Mouse (Mus musculus): Measurements from ENCODE around the gene Mrpl46. TPM values are rescaled to one million over a fixed set of nuclear protein-coding genes. Genes with fewer than 3 reads are reported as not detected.

Mrpl46 gene
- polyA plus RNA-seq, 1 experiment = 19.3 TPM

DNA sequence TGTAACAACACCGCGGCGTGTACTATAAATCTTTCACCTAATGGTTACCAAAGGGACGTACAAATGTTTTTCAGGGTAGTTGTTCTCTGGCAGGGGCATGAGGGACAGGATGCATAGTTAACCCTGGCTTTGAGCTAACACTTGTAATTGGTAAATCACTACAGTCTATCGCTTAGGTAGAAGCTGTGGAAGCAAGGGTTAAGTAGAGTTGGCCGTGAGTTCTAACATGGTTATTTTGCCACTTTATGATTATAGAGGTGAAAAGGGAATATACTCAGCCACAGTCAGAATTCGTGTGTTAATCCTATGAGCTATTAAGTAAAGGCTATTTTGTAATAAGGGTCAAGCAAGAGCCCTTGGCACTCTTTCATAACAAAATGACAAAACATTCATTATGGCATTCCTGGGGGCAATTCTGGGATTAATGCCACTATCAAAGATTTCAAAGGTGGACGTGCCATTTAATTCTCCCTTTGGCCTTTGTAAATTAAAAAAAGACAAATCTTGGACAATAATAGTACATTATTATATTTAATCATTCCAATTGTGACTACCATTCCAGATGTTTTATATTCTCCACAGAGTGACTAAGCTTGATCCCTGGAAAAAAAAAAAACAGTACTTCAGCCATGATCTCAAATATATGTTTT, 43.9 kb downstream of the Mrpl46 start:
- Histone ChIP-seq H3K27ac (ENCODE audit: insufficient read depth, low read length) (no peak overlapping the region), H3K4me1 (ENCODE audit: control insufficient read depth, insufficient read depth, low read length) (no peaks in the 10 kb centered on the region), H3K4me3 (ENCODE audit: insufficient read depth, low read length) (no peak overlapping the region)
- TF ChIP-seq POLR2A (IDR thresholded peaks at IDR 0.05; ENCODE audit: low read depth, low read length) (no peak), CTCF (IDR thresholded peaks at IDR 0.05; ENCODE audit: borderline replicate concordance, insufficient read depth, low read length) (no peak)

DNA sequence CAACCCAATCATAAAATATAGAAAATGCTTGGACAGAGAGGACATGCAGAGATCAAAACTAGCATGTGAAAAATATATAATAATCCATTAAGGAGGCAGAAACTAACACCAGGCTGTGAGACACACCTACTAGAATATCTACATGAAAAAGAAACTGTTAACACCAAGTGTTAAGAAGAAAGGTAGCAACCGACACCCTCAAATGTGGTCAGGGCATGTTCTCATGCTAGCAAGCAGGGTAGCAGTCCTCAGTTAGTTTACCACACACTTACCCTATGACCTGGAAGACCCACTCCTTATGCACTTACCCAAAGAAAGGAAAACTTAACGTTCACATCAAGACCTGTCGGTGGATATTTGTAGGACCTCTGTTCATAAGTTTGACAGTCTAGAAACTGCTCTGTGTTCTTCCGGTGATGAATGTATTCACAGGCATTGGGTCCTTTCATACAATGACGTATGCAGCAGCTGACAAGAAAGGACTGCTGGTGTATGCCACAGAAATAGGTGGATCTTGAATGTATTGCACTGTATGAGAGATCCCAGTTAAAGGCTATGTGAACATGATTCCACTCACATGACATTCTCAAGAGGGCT, 45.6 kb downstream of the Mrpl46 start, which contains the start of gene Ntrk3:
Gene Ntrk3 (minus strand): TSS at position 399 of the 597 bp plus-strand sequence.
- H3K4me3 ChIP-seq (ENCODE audit: insufficient read depth, low read length) = no peak within 1 kb of the TSS
- TF ChIP-seq POLR2A (IDR thresholded peaks at IDR 0.05; ENCODE audit: low read depth, low read length) = no peak
- no peak for TF ChIP-seq CTCF (IDR thresholded peaks at IDR 0.05; ENCODE audit: borderline replicate concordance, insufficient read depth, low read length)
- no peaks in the 10 kb centered on the region for H3K4me1 ChIP-seq (ENCODE audit: control insufficient read depth, insufficient read depth, low read length)
- H3K27ac ChIP-seq (ENCODE audit: insufficient read depth, low read length) = no peak within 1 kb of the TSS

DNA sequence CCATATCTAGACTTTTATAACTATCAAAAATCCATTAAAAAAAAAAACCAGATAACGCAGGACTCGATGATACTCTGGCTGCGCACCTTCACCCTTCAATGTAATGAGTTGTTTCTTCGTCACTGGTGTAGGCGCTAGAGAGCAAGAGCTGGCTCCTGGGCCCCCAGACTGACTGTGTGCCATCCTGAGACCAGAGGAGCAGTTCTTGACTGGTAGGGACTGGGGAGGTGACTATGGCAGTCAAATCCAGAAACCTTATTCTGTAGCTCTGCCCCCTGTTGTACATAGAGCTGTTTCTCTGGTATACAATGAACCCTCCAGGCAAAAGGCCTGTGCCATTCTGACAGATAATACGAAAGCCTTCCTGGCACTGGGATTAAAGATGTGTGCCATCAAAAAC, 46.1 kb downstream of the Mrpl46 start:
- TF ChIP-seq CTCF (IDR thresholded peaks at IDR 0.05; ENCODE audit: borderline replicate concordance, insufficient read depth, low read length) = no peak
- TF ChIP-seq POLR2A (IDR thresholded peaks at IDR 0.05; ENCODE audit: low read depth, low read length) = no peak
- Histone ChIP-seq H3K27ac (ENCODE audit: insufficient read depth, low read length) (no peak overlapping the region), H3K4me3 (ENCODE audit: insufficient read depth, low read length) (no peak overlapping the region), H3K4me1 (ENCODE audit: control insufficient read depth, insufficient read depth, low read length) (no peaks in the 10 kb centered on the region)

DNA sequence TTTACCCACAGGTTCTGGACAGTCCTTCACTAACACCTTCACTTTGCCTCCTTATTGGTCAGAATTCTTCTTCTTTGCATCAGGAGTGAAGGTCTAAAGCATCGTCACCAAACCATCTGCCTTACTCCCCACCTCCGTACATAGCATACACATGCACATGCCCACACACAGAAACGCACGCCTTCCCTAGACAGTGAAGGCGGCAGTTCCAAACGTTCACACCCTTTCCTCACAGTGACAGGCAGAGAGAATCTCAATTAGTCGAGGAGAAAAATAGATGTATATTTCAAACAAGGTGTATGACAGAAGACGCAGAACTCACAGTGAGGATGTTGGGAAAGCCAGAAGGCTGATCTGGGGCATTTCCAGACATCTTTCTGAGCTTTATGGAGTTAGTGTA, 51.9 kb downstream of the Mrpl46 start:
- H3K27ac ChIP-seq (ENCODE audit: insufficient read depth, low read length) = no peak overlapping the region
- H3K4me3 ChIP-seq (ENCODE audit: insufficient read depth, low read length) = no peak overlapping the region
- TF ChIP-seq POLR2A (IDR thresholded peaks at IDR 0.05; ENCODE audit: low read depth, low read length) (no peak), CTCF (IDR thresholded peaks at IDR 0.05; ENCODE audit: borderline replicate concordance, insufficient read depth, low read length) (no peak)
- no peaks in the 10 kb centered on the region for H3K4me1 ChIP-seq (ENCODE audit: control insufficient read depth, insufficient read depth, low read length)

Other genes with a start within 250 kb of the Mrpl46 start
- 6.0 and 8.5 TPM in 2 replicates for gene Ntrk3, start 45.5 kb downstream of the Mrpl46 start, polyA plus RNA-seq (2011; ENCODE audit: insufficient read length, low read depth, missing spikeins)
- 25.0 and 32.2 TPM in 2 replicates for gene Mrps11, start 412 bp downstream of the Mrpl46 start, polyA plus RNA-seq (2011; ENCODE audit: insufficient read length, low read depth, missing spikeins)
- 9.9 and 12.5 TPM in 2 replicates for gene Det1, start 63.7 kb upstream of the Mrpl46 start, polyA plus RNA-seq (2011; ENCODE audit: insufficient read length, low read depth, missing spikeins)
- gene Aen, start 112.3 kb upstream of the Mrpl46 start, polyA plus RNA-seq (2011; ENCODE audit: insufficient read length, low read depth, missing spikeins) = 90.3 and 122 TPM in 2 replicates
- gene Isg20, start 129.9 kb upstream of the Mrpl46 start, polyA plus RNA-seq (2011; ENCODE audit: insufficient read length, low read depth, missing spikeins) = 7.3 and 9.9 TPM in 2 replicates

Measured in embryonic fibroblast, embryonic 13.5 days (primary cell).